Mouse (Mus musculus): ENCODE measurements around the gene Hint3. TPM values are rescaled to one million over a fixed set of nuclear protein-coding genes. Genes with fewer than 3 reads are reported as not detected.

The Hint3 gene
- polyA plus RNA-seq, 1 experiment from 2014 or later: 22.6 TPM

DNA sequence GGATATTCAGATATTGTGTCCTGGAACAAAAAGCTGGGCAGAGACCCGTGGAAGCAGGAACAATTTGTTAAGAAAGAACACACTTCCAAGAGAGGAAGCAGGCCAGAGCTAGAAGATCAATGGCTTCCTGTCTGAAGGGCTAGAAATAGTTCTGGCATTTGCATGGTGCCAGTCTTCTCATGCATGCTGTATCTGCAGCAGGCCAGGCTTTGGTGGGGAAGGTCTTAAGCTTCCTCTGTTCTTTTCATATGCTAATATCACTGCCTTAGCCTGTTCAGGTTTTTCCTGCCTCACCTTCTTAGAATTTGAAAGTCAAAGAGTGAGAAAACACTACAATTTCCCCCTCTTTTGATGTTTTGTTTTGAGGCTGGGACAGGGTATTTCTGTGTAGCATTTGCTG, 1.9 kb downstream of the Hint3 start:
- Histone ChIP-seq H3K4me3 (replicated peaks) (no peak overlapping the region), H3K4me2 (replicated peaks) (no peak overlapping the region), H3K9ac (replicated peaks) (no peak overlapping the region), H3K27me3 (no peaks in the 10 kb centered on the region), H3K27ac (no peak overlapping the region), H3K36me3 (no peaks in the 10 kb centered on the region), H3K9me3 (no peaks in the 10 kb centered on the region), H3K4me1 (replicated peaks) (0 out of 2 replicates have a peak, but pooled peaks cover 4% of the 10 kb centered on the region)
- no peak for ATAC-seq
- WGBS: 27% methylated on average over 1 of the region's 1 CpGs

DNA sequence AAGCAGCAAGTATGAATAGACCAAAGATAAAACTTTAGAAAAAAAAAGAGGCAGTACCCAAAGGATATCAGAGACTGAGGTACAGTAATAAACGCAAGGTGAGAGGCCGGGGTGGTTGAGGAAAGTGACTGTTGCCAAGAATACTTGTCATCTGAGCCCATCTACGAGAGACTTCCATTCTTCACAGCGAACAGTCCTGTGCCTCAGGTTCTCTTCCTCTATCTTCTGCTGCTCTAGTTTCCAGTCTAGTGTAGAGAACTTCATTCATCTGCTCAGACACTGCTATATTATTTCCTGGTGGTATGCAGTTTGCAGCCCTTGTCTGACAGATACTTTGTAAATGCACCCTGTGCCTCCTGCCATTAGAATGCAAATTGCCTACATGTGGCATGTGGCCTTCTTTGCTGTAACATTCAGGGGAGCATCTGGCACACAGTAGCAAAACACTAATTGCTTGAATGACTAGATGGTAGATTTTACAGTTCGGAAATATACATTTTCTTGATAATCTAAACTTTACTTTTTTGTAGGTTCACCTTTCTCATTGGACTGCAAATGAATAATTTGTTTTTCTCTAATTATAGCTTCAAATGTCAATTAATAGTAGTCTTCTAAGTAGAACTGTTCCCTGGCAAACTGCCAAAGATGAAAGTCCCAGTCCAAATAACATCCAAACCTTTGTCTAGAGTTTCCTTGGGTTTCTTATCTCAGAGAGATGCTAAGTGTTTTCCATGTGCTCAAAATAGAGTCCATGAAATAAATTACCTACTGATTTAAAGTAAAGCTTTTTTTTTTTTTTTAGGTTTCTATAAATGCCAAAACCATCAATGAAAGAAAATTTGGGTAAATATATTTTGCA, 5.0 kb downstream of the Hint3 start:
- Histone ChIP-seq H3K36me3 (no peaks in the 10 kb centered on the region), H3K27ac (no peak overlapping the region), H3K4me1 (replicated peaks) (0 out of 2 replicates have a peak, but pooled peaks cover 4% of the 10 kb centered on the region), H3K9me3 (no peaks in the 10 kb centered on the region), H3K4me2 (replicated peaks) (no peak overlapping the region), H3K4me3 (replicated peaks) (no peak overlapping the region), H3K27me3 (no peaks in the 10 kb centered on the region), H3K9ac (replicated peaks) (no peak overlapping the region)
- peak; percentile 72 for ATAC-seq
- WGBS: 75% methylated on average over 5 of the region's 5 CpGs

DNA sequence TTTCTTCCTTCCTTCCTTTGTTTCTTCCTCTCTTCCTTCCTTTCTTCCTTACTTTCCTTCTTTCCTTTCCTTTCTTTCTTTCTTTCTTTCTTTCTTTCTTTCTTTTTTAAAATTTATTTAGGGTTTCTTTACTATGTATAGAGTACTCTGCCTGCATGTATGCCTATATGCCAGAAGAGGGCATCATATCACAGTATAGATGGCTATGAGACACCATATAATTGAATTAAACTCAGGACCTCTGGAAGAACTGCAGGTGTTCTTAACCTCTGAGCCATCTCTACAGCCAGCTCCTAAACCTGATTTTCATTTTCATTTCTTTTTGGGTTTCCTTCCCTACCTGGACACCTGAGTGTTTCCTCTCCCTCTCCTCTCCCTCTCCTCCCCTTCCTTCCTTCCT, 6.5 kb downstream of the Hint3 start:
- Histone ChIP-seq H3K4me1 (replicated peaks) (0 out of 2 replicates have a peak, but pooled peaks cover 6% of the 10 kb centered on the region), H3K4me3 (replicated peaks) (no peak overlapping the region), H3K9me3 (no peaks in the 10 kb centered on the region), H3K4me2 (replicated peaks) (no peak overlapping the region), H3K27me3 (no peaks in the 10 kb centered on the region), H3K27ac (no peak overlapping the region), H3K9ac (replicated peaks) (no peak overlapping the region), H3K36me3 (no peaks in the 10 kb centered on the region)
- ATAC-seq: no peak

DNA sequence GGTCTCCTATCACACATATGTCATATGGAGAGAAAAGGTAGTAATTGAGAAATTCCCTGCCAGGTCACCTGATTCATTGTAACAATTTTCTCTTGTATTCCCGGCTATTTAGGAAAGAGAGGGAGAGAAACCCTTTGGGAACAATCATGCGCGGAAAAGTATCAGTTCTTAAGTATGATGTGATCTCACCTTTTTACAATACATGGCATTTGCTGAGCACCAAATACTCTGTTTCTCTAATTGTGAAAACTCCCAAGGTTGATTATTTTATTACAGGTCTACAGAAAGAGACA, 10.6 kb downstream of the Hint3 start:
- H3K4me3 ChIP-seq (replicated peaks): peak overlapping the region; percentile 64
- no peaks in the 10 kb centered on the region for H3K36me3 ChIP-seq
- peak overlapping the region; percentile 73 for H3K4me2 ChIP-seq (replicated peaks)
- H3K9ac ChIP-seq (replicated peaks): peak overlapping the region; percentile 77; the same call in 1 of the 2 replicates
- H3K27me3 ChIP-seq: no peaks in the 10 kb centered on the region
- no peak for ATAC-seq
- H3K4me1 ChIP-seq (replicated peaks): peaks cover 11% of the 10 kb centered on the region
- WGBS: 38% methylated on average over 3 of the region's 3 CpGs
- no peaks in the 10 kb centered on the region for H3K9me3 ChIP-seq
- 0 out of 2 replicates have a peak overlapping the region, but pooled peaks have one; percentile 91 for H3K27ac ChIP-seq

DNA sequence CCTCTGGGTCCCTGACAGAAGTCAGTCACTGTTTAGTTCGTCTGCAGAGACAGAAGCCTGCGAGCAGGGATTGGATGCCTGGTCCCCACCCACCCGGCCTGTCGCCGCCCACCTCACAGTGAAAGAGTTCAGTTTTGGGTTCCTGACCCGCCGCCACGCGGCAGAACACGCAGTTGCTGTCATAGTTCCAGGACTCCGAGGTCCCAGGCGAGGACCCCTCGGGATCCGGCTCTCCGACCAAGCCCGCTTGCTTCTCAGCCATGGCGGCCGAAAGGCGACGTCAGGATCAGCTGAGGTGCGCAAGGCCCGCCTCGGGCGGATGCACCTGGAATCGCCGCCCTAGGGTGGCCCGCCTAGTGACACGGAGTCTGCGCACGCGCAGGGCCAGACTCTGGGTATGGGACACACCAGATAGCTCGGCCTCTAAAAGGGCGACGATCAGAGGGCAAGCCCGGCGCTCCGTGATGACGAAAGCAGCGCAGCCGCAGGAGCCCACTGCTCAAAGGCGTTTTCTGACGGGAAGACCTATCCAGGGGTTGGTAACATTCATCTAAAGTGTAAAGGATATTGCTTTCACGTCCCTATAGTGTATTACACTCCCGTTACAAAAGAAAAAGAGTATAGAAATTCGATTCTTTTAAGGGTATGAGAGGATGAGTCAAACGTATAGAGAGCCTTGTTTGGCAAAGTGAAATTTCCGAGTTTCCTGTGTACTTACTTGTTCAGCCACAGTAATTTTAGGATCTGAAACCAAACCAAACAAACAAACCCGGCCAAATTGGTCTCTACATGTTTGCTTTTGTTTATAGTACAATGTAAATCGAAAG, 11.1 kb downstream of the Hint3 start:
- Histone ChIP-seq H3K27ac (peak overlapping the region; percentile 91), H3K36me3 (no peaks in the 10 kb centered on the region), H3K9me3 (no peaks in the 10 kb centered on the region), H3K27me3 (no peaks in the 10 kb centered on the region), H3K4me3 (replicated peaks) (peak overlapping the region; percentile 64), H3K9ac (replicated peaks) (peak overlapping the region; percentile 77), H3K4me1 (replicated peaks) (peaks cover 11% of the 10 kb centered on the region), H3K4me2 (replicated peaks) (peak overlapping the region; percentile 73)
- 1% methylated on average over 49 of the region's 49 CpGs for WGBS
- ATAC-seq: peak; percentile 100

DNA sequence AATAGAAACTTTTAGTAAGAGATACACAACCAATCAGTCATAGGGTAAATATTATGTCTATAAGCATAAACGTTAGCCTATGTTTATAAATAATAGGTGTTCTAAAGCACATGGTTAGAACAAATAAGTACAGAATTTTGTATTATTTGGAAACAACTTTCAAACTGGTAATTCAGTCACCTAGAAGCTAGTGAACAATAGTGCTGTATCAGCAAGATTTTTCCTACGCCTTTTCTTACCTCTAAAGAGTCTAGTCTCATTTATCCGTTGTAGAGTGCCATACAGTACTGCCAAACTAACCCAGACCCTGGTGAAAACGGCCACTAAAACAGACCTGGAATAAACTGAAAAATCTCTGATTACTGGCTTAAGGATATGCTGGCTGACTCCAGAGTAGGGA, 16.4 kb downstream of the Hint3 start:
- whole genome bisulfite sequencing: 89% methylated on average over 4 of the region's 4 CpGs

DNA sequence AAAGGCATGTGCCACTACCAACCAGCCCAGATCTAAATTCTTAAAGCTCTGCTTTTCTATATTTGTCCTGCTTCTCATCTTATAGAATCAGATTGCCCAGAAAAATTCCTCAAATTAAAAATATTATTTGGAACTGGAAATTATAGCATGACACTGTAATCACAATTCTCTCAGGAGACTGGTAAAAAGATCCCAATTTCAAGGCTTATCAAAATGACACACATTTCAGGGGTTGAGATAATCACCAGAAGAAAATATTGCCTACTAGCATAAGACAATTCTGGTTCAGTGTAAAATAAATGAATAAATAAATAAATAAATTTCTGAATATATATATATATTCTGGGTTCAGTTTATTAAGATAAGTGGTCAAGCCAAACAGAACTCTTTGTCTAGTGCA, 19.8 kb downstream of the Hint3 start:
- no peak overlapping the region for H3K9ac ChIP-seq (replicated peaks)
- H3K9me3 ChIP-seq: no peaks in the 10 kb centered on the region
- ATAC-seq: no peak
- H3K27me3 ChIP-seq: no peaks in the 10 kb centered on the region
- H3K4me2 ChIP-seq (replicated peaks): no peak overlapping the region
- no peak overlapping the region for H3K4me3 ChIP-seq (replicated peaks)
- H3K36me3 ChIP-seq: peaks cover 15% of the 10 kb centered on the region
- no peaks in the 10 kb centered on the region for H3K4me1 ChIP-seq (replicated peaks)
- H3K27ac ChIP-seq: no peak overlapping the region

More for the DNA sequence above, 16.4 kb downstream of the Hint3 start:
- Histone ChIP-seq H3K36me3 (peaks cover 9% of the 10 kb centered on the region), H3K27ac (no peak overlapping the region), H3K4me2 (replicated peaks) (no peak overlapping the region), H3K4me1 (replicated peaks) (peaks cover 9% of the 10 kb centered on the region), H3K27me3 (no peaks in the 10 kb centered on the region), H3K9ac (replicated peaks) (no peak overlapping the region), H3K9me3 (no peaks in the 10 kb centered on the region), H3K4me3 (replicated peaks) (no peak overlapping the region)
- no peak for ATAC-seq

DNA sequence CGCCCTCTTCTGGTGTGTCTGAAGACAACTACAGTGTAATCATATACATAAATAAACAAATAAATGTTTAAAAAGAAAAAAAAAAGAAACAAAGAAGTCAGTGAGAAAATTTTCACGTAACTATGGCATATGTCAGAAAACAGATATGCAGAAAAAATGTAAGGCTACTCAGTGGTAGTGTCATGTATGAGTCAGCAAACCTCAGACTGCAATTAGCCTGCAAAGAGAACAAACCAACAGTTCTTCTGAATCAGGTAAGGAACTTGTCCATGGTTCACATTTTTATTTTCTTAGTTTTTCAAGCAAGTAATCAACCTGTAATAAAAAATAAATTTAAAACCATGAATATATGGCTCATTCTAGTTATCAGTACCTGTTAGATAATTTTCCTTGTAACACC, 21.3 kb downstream of the Hint3 start:
- 71% methylated on average over 2 of the region's 2 CpGs for WGBS
- no peak overlapping the region for H3K4me2 ChIP-seq (replicated peaks)
- no peaks in the 10 kb centered on the region for H3K4me1 ChIP-seq (replicated peaks)
- no peak for ATAC-seq
- peaks cover 15% of the 10 kb centered on the region for H3K36me3 ChIP-seq
- no peaks in the 10 kb centered on the region for H3K27me3 ChIP-seq
- no peak overlapping the region for H3K27ac ChIP-seq
- H3K4me3 ChIP-seq (replicated peaks): no peak overlapping the region
- no peak overlapping the region for H3K9ac ChIP-seq (replicated peaks)
- H3K9me3 ChIP-seq: no peaks in the 10 kb centered on the region

DNA sequence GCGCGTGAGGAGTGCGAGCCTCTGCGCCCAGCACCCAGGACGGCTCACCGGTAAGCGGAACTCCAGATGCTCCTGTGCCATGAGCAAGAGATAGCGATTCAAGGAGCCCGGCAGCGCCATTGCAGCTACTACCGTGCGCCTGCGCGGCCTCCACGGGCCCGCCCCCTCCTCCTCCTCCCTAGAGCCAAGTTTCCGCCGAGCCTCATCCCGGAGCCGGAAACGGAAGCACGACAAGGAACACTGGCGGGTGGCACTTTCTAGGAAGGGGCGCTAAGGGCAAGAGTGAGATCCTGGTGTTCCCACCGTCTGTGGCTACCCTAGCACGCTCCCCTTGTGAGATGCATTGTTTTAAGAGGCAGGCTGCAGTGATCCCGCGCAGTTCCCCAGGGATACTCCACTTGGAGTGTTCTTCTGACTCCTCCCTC, 28.9 kb downstream of the Hint3 start, which contains the start of gene Trmt11:
Gene Trmt11, minus strand, starts transcription at position 208 of the 425 bp plus-strand sequence.
- WGBS: under 1% methylated on average over 28 of the region's 28 CpGs
- Histone ChIP-seq H3K4me3 (replicated peaks) (peak within 1 kb of the TSS; percentile 84), H3K4me1 (replicated peaks) (peaks cover 19% of the 10 kb centered on the region), H3K9me3 (no peaks in the 10 kb centered on the region), H3K4me2 (replicated peaks) (peak within 1 kb of the TSS; percentile 85), H3K27me3 (no peaks in the 10 kb centered on the region), H3K36me3 (peaks cover 14% of the 10 kb centered on the region), H3K27ac (peak within 1 kb of the TSS; percentile 88), H3K9ac (replicated peaks) (peak within 1 kb of the TSS; percentile 85)
- peak; percentile 98 for ATAC-seq

DNA sequence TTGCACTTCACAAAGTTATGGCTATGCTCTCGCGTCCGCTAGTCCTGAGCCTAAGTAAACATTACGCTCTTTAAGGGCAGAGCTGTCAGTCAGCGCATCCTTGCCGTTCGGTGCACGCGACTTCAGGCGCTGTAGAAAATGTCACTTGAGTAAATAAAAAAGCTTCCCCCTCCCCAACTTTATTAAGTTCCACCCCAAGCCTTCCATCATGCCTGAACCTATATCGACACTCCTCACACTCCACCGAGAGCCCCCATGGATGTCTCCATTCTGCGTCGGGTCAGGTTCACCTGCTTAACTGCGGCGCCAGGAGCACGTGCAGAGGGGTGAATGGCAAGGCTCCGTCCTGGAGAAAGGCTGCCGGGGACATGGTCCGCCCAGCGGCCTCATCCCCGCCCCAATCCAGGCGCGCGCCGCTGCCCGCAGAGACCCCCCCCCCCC, 29.3 kb downstream of the Hint3 start:
- Histone ChIP-seq H3K9ac (replicated peaks) (peak overlapping the region; percentile 85), H3K4me2 (replicated peaks) (peak overlapping the region; percentile 85), H3K4me1 (replicated peaks) (peaks cover 19% of the 10 kb centered on the region), H3K4me3 (replicated peaks) (peak overlapping the region; percentile 84), H3K9me3 (no peaks in the 10 kb centered on the region), H3K36me3 (peaks cover 19% of the 10 kb centered on the region), H3K27me3 (no peaks in the 10 kb centered on the region), H3K27ac (peak overlapping the region; percentile 88)
- under 1% methylated on average over 27 of the region's 27 CpGs for WGBS
- ATAC-seq: peak; percentile 92; the same call in 1 of the 2 replicates

DNA sequence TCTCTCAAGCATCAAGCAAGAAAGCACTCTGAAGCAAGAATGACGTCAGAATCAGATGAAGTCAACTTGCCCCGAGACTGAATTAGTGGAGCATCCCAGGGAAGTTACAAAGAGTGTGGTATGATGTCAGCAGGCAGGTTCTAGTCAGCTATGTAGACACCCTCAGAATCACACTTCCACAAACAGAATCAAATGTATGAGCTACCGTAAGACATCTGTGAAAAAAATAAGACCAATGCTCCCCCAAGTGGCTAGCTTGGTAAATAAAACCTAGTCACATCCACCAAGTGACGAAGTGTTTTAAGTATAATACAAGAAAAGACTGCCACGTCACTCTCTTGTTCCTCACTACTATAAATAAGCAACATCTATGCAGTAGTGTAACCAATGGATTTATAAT, 42.4 kb downstream of the Hint3 start:
- Histone ChIP-seq H3K27me3 (no peaks in the 10 kb centered on the region), H3K4me2 (replicated peaks) (no peak overlapping the region), H3K27ac (no peak overlapping the region), H3K4me1 (replicated peaks) (no peaks in the 10 kb centered on the region), H3K9me3 (no peaks in the 10 kb centered on the region), H3K4me3 (replicated peaks) (no peak overlapping the region), H3K9ac (replicated peaks) (no peak overlapping the region), H3K36me3 (peaks cover 36% of the 10 kb centered on the region)
- WGBS: 65% methylated on average over 5 of the region's 5 CpGs
- ATAC-seq: no peak

DNA sequence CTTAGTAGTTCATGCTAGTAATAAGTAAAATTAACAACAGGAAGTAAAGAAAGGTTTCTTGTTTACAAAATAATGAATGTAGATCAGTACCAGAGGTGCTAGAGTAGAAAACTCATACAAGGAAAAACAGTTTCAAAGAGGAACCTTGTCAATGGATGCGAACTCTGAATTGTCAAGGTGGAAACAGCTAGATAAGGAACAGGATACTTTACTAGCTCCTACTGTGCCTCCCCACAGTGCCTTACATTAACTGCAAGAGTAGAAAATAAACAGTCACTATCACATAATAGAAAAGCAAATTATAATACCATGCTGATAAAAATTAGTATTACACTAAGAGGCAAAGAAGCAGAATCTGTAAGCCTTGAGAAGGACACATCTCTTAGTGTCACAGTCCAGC, 43.7 kb downstream of the Hint3 start:
- H3K9me3 ChIP-seq: no peaks in the 10 kb centered on the region
- WGBS: 100% methylated on average over 1 of the region's 1 CpGs
- H3K36me3 ChIP-seq: peaks cover 39% of the 10 kb centered on the region
- H3K27me3 ChIP-seq: no peaks in the 10 kb centered on the region
- ATAC-seq: no peak
- H3K27ac ChIP-seq: no peak overlapping the region
- H3K4me3 ChIP-seq (replicated peaks): no peak overlapping the region
- H3K4me1 ChIP-seq (replicated peaks): no peaks in the 10 kb centered on the region
- no peak overlapping the region for H3K9ac ChIP-seq (replicated peaks)
- H3K4me2 ChIP-seq (replicated peaks): no peak overlapping the region

Data from midbrain, embryonic 13.5 days (tissue).